Mouse (Mus musculus) heart, postnatal 0 days (tissue): ENCODE data around the gene Gm12248.

Source experiments
- CTCF ChIP-seq: IDR thresholded peaks from 2 replicates; pipeline ENCODE4 v1.5.1; 2016; ENCODE audit warnings: antibody characterized with exemption, control low read depth, low read depth
- EP300 ChIP-seq: IDR thresholded peaks from 2 replicates; pipeline ENCODE4 v1.6.1; 2016; ENCODE audit warnings: antibody characterized with exemption, low read depth

DNA sequence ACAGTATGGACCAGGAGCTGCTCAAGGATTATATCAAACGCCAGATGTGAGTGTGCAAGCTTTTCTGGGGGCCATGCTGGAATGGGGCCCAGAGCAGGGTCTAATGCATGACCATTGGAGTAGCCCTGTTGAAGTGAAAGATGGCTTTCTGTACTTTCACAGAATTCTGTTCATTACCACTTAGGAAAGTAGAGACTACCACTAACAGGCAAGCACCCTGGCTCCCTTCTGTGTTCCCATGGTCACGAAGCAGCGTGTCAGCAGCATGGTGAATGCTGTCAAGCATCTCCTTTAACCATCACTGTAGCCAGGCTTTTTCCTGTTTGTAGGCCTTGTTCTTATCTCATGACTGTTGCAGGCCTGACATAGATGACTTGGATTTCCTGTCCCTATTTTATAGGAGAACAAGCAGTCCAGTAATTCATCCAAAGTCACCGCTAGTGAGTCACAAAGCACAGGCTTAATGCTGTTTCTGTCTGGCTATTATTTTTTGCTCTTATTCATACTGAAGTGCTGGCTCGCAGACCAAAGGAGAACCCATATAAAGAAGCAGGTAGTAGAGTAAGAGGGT lies 50.0 kb downstream of the Gm12248 start:
- TF ChIP-seq EP300 (no peak), CTCF (no peak)
